Mouse (Mus musculus) kidney, postnatal 25 days (tissue): ENCODE results near the gene Trappc11.
"Not testable (repeated sequence)": the region's sequence is repeated elsewhere in the genome, so short reads cannot be mapped to it uniquely, and the experiment has no call there.

Experiments
- DNase-seq, 2 experiments: peaks; one replicate each; pipeline ENCODE4 v3.0.0; 2021; ENCODE audit warnings: mixed read lengths in 2 of 2

Trappc11 gene

DNA sequence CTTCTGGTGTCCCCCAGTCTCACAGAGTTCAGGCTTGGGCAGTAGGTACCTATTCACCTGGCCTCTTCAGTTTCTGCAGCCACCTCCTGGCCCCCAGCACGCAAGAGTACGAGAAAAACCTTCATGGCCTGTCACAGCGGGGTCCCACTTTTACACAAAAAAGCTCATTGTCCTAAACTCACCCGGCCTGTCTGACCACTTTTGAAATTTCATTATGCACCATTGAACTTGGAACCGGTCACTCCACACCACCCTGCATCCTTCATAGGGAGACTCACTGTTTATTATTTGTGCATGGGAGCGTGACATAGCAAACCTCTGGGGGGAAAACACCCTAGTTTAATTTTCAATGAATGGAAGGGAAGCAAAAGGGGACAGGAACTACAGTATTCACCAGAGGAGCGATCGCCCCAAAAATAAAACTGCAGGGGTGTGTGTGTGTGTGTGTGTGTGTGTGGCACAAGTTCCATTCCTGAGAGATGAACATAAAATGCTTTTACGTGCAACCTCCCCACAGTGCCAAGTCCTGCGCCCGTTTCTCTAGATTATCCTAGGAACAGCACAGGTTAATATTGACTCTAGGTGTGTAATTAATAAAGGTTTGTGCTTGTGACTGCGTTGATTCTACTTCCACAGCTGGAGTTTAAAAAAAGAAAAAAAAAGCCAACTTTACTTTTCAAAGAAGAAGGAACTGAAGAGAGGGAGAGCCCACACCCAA lies 50.8 kb downstream of the Trappc11 start:
- DNase-seq = peak; percentile 53 to 60

DNA sequence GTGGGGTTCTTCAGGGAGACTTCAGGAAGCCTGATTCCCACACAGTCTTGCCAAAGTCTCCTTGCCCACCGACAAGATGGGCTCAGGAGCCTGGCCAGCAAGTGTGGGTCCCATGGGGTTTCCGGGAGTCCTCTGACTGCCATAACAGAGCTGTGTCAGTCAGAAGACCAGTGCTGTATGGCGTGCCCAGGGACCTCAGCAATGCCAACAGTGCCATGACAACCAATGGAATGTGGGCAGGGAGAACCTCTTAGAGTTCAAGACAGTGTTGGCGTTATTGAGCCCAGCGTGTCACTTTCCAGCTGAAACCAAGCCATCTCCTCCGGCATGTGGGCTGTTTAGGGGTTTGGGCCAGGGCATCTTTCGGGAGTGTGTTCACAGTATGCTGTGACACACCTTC lies 53.2 kb downstream of the Trappc11 start:
- DNase-seq = no peak

DNA sequence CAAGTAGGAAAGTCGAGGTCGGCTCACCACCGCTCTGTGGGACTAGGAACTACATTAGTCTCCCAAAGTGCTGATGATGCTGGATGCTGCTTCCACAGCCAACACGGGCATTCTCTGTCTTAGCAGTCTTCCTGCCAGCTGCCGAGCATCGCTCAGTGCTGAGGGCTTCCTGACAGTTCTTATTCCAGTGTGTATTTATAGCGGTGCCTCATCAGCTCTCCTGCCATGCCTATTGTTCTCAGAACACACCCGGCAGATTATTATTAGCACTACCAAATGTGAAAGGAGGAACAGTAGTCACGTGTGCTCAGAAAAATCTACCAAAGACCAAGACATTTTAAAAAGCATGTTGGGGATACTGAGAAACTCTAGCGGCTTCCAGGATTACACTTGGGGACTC lies 71.6 kb downstream of the Trappc11 start:
- DNase-seq = peak; percentile 42 to 79

DNA sequence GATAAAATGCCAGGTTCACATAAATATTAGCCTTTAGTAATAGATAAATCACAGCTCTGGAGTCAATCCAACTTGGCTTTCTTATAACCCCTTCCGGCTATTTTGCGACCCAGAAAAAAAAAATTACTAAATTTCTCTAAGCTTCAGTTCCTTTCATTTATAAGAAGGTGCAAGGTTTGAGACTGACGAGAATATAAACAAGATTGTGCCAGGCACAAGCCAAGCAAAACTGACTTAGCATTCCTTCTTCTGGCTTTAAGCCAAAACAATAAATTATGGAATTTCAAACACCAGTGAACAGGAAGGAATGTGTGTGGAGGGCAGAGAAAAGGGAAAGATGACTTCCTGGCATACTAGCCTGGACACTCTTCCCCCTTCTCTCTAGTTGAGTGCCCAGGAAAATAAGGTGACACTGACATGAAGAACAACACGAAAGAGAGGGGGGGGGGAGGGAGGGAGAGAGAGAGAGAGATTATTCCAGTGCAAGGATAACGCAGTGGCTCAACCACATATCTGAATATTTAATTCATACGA lies 74.0 kb downstream of the Trappc11 start:
- DNase-seq = no peak

DNA sequence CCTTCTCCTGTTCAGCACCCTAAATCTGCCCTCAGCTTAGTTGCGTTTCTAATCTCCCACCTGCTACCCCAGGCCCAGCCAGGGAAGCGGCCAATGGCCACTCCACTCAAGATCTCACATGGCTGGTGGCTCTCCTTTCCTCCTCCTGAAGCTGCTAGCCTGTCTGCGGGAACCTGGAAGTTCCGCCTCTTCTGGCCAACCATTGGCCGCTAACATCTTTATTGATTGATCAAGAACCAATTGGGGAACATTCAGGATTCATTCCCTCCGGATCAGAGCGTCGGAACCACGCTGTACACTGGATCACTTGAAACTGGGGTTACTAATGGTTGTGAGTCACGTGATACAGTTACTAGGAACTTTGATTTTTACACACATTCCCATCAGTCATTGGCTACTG lies 74.7 kb downstream of the Trappc11 start:
- no peak for DNase-seq

DNA sequence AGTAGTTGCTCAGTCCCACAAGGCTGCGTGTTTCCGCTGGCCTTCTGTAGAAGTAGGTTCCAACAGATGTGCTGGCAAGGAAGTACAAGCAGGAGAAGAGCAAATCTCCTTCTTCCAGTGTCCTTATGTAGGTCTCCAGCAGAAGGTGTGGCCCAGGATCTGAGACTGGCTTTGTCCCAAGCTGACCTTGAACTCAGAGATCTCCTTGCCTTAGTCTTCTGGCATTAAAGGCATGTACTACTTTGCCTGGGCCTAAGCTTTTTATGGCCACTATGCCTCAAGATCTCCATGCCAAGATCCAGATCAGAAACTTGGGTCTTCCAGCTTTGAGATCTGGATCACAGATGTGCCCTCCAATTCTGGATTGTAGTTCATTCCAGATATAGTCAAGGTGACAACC lies 84.1 kb downstream of the Trappc11 start:
- not testable (repeated sequence) for DNase-seq

DNA sequence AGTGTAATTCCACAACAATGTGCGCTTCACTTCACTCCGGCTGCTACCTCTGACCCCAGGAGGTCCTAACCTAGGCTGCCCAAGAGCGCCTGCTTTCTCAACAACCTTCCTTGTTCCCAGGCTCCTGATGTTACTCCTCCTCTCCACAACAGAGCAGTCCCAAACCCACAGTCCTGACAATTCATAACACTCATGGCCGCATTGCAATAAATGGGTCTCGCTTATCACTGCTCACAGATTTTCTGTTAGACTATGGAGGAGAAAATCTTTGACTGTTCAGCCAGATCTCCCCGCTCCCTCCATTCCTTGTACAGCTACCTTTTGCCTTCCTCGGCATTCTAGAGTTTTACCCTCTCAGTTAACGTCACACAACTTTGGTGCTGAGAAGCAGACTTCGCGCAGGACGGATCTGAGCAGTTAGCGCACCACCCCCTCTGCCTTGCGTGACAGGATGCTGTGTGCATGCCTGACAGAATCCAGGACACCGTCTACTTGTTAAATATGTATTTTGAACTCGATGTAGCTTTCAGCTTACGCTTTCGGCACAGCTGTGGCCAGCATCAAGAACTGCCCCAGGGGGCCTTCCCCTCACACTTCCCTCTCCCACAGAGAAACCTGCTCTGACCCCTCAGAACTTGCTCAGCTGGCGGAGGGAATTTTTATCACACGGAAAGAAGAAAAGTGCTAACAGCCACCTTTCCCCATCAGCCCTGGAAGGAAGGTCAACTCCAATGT lies 86.8 kb downstream of the Trappc11 start, which contains the start of gene Stox2:
Gene Stox2 (minus strand): TSS at position 51 of the 735 bp plus-strand sequence.
- DNase-seq = no peak
